Mouse (Mus musculus): ENCODE measurements around the gene Rps18. TPM values are rescaled to one million over a fixed set of nuclear protein-coding genes. Genes with fewer than 3 reads are reported as not detected.

Gene Rps18
- total RNA-seq, 2 experiments from 2014 or later: 453 to 457 TPM

DNA sequence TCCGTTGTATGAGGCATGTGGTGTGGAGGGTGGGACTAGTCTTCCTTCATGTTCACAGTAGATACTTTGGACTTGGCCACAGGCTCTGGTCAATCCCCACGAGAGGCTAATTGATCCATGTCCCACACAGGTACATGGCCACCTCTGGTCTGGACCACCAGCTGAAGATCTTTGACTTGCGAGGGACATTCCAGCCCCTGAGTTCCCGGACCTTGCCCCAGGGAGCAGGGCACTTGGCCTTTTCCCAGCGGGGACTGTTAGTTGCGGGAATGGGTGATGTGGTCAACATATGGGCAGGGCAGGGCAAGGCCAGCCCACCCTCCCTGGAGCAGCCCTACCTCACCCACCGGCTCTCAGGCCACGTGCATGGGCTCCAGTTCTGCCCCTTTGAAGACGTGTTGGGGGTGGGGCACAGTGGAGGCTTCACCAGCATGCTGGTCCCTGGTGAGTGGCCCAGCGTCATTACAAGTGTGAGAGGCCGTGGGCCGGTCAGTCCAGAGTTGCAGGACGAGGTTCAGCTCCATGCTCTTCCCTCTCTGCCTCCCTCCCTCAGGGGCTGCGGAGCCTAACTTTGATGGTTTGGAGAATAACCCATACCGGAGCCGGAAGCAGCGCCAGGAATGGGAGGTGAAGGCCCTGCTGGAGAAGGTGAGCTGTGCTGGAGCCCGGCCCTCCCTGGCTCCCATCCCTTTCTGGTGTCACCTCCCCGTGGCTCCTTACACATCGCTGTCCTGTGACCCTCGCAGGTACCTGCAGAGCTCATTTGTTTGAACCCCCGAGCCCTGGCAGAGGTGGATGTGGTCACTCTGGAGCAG, 7.5 kb downstream of the Rps18 start:
- no peak for DNase-seq (ENCODE audit: low spot score in 2 of 2)

DNA sequence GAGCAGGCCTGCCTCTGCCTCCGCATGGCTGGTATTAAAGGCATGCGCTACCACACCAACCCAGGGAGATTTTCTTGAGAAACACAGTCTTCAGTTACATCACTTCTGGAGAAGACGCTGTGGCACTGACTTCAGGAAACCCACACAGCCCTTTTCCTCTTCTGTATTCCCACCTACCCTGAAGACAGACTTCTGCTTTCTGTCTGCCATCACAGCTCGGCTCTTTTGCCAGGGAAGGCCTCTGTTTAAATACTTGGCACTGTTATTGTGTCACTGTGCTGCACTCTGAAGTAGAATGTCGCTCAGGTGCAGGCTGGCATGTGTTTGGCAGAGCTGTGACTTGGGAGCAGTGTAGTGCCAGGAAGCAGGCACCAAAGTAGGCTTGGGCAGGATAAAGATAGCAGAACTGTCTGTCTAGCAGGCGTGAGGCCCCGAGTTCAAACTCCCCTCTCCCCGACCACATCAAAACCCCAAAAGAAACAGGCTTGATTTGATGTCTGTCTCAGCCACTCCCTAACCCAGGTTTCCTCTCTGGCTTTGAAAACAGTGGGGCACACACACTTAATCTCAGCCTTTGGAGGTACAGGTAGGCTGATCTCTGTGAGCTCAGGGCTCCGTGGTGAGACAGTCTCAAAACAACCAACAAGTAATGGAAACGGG, 8.2 kb downstream of the Rps18 start:
- DNase-seq (ENCODE audit: low spot score in 2 of 2): no peak

DNA sequence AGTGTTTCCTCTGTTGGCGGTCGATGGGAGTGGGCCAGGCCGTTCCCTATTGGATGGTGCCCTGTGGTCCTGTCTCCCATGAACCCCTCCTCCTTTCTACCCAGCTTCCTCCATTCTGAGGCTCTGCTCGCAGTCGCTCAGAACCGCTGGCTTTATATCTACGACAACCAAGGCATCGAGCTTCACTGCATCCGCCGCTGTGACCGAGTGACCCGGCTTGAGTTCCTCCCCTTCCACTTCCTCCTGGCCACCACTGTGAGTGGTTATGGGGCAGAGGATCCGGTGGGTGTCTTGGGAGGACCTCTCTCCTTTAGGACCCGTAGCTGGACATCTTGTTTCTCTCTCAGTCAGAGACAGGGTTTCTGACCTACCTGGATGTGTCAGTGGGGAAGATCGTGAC, 12.3 kb downstream of the Rps18 start:
- no peak for DNase-seq (ENCODE audit: low spot score in 2 of 2)

DNA sequence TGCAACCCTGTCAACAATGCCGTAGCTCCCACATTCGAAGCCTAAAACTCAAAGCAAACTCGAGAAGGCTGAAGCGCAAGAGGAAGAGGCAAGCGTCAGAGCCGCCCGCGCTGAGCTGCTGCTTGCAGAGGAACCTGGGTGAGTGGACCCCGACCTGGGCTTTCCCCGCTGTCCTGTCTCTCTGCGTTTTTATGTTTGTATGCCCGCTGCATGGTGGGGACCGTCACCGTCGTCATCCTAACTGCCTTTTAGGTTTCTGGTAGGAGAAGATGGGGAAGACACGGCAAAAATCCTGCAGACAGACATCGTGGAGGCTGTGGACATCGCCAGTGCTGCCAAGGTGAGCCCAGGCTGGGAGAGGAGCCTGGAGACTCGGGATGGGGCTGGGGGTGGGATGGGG, 14.4 kb downstream of the Rps18 start:
- no peak for DNase-seq (ENCODE audit: low spot score in 2 of 2)

DNA sequence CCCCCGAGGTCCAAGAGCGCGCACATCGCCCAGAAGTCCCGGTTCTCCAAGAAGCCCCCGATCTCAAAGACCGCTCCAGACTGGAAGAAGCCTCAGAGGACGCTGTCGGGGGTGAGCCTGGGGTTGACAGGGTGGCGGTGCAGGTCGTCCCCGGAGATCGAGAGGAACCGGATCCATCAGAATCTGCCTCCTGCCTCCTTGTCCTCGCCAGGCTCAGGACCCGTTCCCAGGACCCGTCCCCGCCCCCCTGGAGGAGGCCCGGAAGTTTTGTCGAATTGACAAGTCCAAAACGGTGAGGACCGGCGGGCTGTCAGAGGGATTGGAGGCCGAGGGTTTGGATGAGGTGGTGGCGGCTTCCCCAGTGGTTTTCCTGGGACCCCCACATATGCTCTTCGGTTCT, 14.8 kb downstream of the Rps18 start:
- DNase-seq (ENCODE audit: low spot score in 2 of 2): no peak

DNA sequence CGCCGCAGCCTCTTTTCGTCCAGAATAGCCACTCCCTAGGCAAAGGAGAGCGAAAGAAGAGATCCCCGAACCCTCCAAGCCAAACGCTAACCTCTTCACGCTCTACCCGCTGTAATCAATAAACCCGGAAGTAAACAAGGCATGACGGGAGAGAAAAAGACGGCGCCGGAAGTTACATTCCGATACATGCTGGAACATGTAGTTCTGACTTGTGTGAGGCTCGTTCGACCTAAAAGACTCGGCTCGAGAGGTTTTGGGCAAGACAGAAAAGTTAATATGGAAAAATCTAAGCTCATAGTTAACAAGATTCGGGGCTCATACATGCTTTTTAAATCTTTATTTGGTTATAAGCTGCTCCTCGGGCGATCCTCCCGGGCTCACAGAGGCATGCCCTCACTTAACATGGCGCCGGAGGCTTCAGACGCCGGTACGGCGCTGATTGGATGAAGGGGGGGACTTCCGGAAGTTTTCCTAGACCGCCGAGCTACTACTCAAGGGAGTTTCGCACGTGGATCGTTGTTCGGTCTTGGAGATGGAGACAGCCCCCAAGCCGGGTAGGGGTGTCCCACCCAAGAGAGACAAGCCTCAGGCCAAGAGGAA, 15.5 kb downstream of the Rps18 start, which contains the start of the genes Pfdn6 and Wdr46:
Gene Pfdn6, minus strand, starts transcription at position 138 of the 600 bp plus-strand sequence.
Gene Wdr46, plus strand, starts transcription at position 455 of the 600 bp plus-strand sequence.
- DNase-seq (ENCODE audit: low spot score in 2 of 2): peak; percentile 82 to 86

DNA sequence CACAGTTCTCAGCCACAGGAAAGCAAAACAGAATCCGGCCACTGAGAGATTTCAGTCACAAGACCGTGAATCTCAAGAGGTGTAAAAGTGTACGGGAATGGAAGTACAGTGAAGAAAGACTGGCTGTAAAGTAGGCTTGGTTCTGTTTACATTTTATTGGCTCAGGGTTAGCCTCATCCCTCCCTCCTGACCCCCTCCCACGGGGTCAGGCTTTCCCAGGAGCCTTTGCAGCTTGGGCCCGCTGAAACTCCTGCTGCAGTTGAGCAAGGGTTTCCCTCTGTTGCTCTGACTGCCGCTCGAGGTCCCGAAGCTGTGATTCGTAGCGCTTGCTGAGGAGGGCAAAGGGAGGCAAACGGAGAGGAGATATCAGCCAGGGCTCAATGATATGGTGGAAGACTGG, 17.0 kb downstream of the Rps18 start:
- no peak for DNase-seq (ENCODE audit: low spot score in 2 of 2)

DNA sequence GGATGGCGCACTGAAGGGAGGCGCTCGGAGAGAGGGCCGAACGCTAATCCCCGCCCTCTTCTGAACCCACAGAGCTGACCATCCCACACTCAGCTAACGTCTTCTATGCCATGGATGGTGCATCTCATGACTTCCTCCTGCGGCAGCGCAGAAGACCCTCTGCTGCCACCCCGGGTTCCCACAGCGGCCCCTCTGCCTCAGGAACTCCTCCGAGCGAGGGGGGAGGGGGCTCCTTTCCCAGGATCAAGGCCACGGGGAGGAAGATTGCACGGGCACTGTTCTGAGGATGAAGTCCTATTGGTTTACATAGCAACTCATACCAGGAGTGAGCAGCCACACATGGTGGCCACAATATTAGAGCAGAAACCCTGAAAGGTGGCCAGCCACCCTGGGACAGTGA, 18.8 kb downstream of the Rps18 start:
- no peak for DNase-seq (ENCODE audit: low spot score in 2 of 2)

DNA sequence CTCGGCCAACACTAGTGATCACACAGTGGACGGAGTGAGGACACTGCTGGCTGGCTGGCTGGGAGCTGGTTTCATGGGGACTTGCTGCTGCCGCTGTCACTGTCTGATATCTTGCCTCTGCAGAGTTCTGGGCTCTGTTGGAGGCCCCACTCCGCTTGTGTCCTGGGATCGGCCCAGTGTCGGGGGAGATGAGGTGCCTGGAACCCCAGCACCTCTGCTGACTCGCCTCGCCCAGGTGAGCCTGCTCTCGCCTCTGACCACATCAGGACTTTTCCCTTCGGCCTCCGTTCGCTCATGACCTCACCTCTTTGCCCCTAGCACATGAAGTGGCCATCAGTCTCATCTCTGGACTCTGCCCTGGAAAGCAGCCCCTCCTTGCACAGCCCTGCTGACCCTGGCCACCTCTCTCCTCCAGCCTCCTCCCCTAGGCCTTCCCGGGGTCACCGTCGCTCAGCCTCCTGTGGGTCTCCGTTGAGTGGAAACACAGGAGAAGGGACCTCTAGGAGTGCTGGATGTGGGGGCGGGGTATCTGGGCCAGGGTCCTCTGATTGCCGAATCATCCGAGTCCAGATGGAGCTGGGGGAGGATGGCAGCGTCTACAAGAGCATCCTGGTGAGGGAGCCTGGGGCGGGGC, 20.3 kb downstream of the Rps18 start:
- no peak for DNase-seq (ENCODE audit: low spot score in 2 of 2)

DNA sequence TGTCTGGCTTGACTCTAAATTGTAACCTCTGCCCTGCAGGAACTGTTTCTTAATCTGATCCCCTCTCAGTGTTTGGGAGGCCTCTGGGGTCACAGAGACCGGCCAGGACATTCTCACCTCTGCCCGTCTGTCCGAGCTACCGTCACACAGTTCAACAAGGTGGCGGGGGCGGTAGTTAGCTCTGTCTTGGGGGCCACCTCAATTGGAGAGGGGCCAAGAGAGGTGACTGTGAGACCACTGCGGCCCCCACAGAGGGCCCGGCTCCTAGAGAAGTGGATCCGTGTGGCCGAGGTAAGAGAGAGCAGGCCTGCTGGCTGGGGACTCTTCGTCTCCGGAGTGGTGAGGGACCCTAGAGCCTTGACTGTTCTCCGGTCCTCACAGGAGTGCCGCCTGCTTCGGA, 22.8 kb downstream of the Rps18 start:
- no peak for DNase-seq (ENCODE audit: low spot score in 2 of 2)

DNA sequence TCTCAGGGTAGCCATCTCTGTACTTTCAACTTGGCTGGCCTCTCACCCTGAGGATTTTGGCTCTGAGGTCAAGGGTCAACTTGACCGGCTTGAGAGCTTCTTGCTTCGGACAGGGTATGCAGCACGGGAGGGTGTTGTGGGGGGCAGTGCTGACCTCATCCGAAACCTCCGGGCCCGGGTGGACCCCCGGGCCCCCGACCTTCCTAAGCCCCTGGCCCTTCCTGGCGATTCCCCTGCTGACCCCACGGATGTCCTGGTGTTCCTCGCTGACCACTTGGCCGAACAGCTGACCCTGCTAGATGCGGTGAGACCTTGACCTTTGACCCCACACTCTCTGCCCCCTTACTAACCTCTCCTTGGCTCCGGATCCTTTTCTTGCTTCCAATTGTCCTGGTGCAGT, 23.4 kb downstream of the Rps18 start:
- DNase-seq (ENCODE audit: low spot score in 2 of 2): no peak

DNA sequence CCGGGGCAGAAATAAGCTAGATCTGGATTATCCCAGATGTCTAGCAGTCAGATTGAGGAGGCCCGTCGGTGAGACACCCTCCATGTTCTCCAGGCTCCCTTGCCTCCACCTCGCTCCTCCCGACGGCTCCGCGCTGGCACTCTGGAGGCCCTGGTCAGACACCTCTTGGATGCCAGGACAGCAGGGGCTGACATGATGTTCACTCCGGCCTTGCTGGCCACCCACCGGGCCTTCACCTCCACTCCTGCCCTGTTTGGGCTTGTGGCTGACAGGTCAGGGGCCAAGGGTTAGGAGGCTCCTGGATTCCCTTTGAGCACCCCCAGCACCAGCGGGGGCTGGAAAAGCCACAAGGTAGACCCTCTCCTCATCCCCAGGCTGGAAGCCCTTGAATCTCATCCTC, 23.9 kb downstream of the Rps18 start:
- no peak for DNase-seq (ENCODE audit: low spot score in 2 of 2)

DNA sequence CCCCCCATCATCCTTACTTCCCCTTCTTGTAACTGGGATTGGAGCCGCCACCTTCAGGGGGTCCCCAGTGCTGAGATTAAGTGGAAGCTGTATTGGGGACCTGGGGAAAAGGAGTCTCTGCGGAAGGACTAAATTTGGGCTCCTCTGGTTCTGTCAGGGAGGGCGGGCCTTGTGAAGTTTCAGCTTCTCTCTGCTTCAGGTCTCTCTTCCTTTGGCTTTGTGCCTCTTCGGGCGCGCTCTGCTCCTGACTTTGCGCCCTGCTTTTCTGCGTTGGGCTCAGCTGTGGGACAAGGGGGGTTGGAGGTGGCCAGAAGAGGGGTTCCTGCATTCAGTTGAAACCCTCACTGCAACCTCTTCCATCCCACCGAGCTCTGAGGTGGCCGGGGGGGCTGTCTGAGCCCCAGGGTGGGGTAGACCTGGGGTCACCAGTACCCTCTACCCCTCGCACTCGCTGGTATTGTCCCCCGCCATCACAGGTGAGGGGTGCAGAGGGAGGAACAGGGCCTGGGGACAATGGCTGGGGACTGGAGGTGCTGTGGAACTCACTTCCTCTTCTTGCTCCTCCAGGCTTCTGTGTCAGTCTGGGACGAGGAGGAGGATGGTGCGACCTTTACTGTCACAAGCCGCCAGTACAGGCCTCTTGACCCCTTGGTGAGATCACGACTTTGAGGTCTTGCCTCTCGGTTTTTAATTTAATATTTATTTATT, 24.5 kb downstream of the Rps18 start:
- no peak for DNase-seq (ENCODE audit: low spot score in 2 of 2)

DNA sequence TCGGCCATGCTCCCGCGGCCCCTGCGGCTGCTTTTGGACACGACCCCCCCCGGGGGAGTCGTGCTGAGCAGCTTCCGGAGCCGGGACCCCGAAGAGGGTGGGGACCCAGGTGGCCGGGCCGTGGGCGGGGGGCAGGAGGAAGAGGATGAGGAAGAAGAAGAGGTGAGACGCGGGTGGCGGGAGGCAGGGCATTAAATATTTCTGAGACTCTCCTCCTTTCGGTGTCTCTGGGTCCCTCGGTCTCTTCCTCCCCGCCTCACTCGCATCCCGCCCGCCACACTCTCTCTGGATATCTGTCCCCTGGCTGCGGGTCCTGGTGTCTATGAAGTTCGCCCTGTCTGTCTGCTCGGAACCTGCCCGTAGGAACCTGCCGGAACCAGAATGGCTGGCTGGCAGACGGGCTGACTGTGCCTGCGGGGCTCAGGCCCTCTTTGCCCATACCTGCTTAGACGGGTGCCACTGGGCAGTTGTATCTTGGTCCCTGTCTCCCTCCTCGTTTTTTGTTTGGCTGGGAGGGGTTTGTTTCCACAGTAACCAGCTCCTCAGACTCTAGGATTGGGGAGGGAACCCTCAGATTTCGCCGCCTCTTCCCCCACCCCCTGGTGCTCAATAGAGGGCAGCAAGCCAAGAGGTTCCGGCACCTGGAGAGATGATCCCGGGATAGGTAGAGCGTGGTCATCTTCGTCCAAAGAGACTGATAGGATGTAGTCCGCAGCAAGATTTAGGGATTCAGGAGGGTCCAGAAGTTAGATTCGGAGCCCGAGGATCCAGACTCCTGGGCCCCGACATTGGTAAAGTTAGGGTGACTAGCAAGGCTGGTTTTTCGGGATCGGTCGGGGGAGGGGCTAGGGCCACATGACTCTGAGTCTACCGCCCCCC, 25.3 kb downstream of the Rps18 start:
- DNase-seq (ENCODE audit: low spot score in 2 of 2): peak; percentile 54 to 65

DNA sequence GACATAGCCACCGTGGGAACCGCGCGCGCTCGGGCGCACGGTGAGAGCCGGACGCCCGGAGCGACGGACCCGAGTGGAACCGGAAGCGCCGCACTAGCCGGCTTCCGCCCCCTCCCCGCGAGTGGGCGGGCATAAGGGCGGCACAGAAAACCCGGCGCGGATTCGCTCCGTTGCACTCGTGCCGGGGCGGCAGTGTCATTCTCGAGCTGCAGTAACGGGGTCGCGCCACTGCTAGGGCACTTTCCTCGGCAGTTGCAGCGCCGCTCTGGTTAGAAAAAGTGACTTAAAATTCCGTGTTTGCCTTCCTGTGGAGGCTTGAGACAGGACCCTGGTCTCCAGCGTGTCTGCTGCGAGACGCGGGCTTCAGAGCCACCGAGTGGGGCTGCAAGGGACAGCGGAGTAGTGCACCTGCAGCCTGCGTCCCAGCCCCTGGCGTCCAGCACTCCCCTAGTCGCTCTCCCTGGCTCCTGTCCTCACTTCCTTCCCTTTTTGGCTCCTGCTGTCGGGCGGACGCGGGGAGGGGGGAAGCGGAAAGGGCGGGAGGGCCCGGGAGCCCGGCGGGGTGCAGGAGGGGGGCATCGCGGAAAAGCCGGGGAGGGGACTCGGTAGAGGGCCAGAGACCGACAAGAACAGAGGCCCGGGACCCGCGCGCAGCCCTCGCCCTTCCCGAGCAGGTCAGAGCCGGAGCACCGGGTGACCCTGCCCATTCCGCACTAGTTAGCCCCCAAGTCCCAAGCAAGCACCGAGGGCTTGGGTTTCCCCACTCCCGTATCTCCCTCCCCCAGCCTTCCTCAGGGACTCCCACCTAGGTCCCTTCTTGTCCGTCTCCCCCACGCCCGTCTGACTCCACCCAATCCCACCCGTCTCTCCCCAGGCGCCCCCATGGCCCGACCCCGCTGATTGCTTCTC, 26.2 kb downstream of the Rps18 start, which contains the start of gene Rgl2:
Gene Rgl2, plus strand, starts transcription at position 173 of the 909 bp plus-strand sequence.
- peak; percentile 94 to 97 for DNase-seq (ENCODE audit: low spot score in 2 of 2)

DNA sequence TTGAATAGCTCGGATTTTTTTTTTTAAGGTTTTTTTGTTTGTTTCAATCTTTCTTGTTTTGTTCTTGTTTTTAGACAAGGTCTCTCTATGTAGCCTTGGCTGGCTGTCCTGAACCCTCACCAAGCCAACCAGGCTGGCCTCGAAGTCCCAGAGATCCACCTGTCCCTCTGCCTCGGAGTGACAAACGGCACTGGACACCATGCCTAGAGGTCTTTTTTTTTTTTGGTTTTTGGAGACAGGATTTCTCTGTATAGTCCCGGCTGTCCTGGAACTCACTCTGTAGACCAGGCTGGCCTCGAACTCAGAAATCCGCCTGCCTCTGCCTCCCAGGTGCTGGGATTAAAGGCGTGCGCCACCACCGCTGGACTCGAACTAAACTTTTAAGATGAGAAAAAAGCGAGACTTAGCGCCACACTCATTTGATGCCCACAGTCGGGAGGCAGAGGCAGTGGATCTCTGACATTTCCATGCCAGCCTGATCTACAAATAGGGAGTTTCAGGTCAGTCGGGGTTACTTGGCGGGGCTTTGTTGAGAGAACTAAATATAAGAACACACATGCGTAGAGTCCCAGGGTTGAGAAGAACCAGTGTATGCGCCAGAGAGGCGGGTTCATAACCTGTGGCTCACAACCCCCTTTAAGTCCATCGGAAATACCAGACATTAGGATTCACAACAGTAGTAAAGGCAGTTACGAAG, 27.4 kb downstream of the Rps18 start:
- no peak for DNase-seq (ENCODE audit: low spot score in 2 of 2)

DNA sequence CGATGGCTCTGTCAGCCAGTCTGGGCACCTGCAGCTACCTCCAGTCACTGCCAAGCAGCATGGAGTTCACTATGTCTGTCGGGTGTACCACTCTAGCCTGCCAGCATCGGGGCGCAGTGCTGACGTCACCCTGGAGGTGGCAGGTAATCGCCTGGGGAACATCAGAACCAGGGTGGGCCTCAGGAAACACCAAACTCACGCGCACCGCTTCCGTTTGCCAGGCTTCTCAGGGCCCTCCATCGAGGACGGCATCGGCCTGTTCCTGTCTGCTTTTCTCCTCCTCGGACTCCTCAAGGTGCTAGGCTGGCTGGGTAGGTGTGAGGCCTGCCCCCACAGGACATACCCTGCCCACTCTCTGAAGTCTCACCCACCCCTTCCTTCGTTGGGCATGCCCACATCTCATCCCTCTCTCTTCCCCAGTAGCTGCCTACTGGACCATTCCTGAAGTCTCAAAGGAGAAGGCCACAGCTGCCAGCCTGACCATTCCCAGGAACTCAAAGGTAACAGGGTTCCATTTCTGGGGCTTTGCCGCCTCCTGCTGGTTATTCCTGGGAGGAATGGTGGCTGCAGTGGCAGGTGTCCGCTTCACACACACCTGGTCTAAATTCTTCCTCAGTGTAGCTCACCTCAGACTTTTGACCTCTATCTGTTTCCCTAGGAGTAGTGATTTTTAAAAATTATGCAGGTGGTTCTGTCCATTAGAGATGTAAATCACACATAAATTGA, 29.4 kb downstream of the Rps18 start:
- DNase-seq (ENCODE audit: low spot score in 2 of 2): no peak
